Mouse (Mus musculus) CH12.LX (cell line): Measurements from ENCODE around the gene Dbi. TPM values are rescaled to one million over a fixed set of nuclear protein-coding genes. Genes with fewer than 3 reads are reported as not detected.
A peak's percentile ranks its signal among the peaks of the same experiment; 100 is the strongest.

Experiments
- DNase-seq: peaks from one replicate; pipeline ENCODE4 v3.0.0-alpha.2; 2013; ENCODE audit errors: extremely low read depth
- H3K27ac ChIP-seq: 2 replicates; pipeline ENCODE4 v1.5.1; 2012; ENCODE audit warnings: low read depth, mild to moderate bottlenecking, control low read depth, moderate library complexity; ENCODE audit not compliant: insufficient read depth
- H3K27me3 ChIP-seq: replicated peaks from 2 replicates; pipeline ENCODE3; 2012; ENCODE audit warnings: inconsistent platforms
- H3K36me3 ChIP-seq, 2 experiments: replicated peaks in 1 of 2; 2 replicates each; pipeline versions ENCODE3 to v1.6.1; 2012; ENCODE audit warnings: inconsistent platforms in 1 of 2, low read length in 1 of 2, mild to moderate bottlenecking in 1 of 2, mixed read lengths in 1 of 2, moderate library complexity in 1 of 2; ENCODE audit not compliant: control insufficient read depth in 1 of 2, insufficient read depth in 1 of 2
- H3K4me1 ChIP-seq, 2 experiments: 2 replicates each; pipeline ENCODE4 v1.6.1; 2012; ENCODE audit warnings: inconsistent platforms in 1 of 2, moderate library complexity in 1 of 2; ENCODE audit not compliant: insufficient read depth in 2 of 2, control insufficient read depth in 1 of 2
- H3K4me2 ChIP-seq: 2 replicates; pipeline ENCODE4 v1.6.1; 2012; ENCODE audit warnings: low read depth, mild to moderate bottlenecking, control low read depth; ENCODE audit not compliant: poor library complexity, insufficient read depth, severe bottlenecking
- H3K4me3 ChIP-seq, 3 experiments: fragments of 150-350 bp in 1 of 3; sonication (generic) in 1 of 3; replicated peaks in 1 of 3; 2 replicates each; pipeline versions ENCODE3 to v1.5.1; 2011 to 2012; ENCODE audit warnings: low read depth in 2 of 3, low read length in 2 of 3, mild to moderate bottlenecking in 2 of 3, moderate library complexity in 2 of 3, control low read depth in 1 of 3, improper control_type of control experiment in 1 of 3, inconsistent platforms in 1 of 3, mixed read lengths in 1 of 3; ENCODE audit not compliant: poor library complexity in 1 of 3
- H3K79me2 ChIP-seq: replicated peaks from 2 replicates; pipeline ENCODE4 v1.6.1; 2012; ENCODE audit warnings: mild to moderate bottlenecking, moderate library complexity; ENCODE audit not compliant: control insufficient read depth, poor library complexity, insufficient read depth, severe bottlenecking; ENCODE audit errors: extremely low read depth
- H3K9ac ChIP-seq: 2 replicates; pipeline ENCODE4 v1.6.1; 2012; ENCODE audit warnings: low read depth, mild to moderate bottlenecking, control low read depth, moderate library complexity; ENCODE audit not compliant: insufficient read depth
- H3K9me3 ChIP-seq: replicated peaks from 2 replicates; pipeline ENCODE3; 2012; ENCODE audit warnings: low read length, inconsistent platforms, mixed read lengths
- BHLHE40 ChIP-seq: IDR thresholded peaks from 2 replicates; pipeline ENCODE4 v1.6.1; 2011; ENCODE audit warnings: mild to moderate bottlenecking, low read depth, low read length, improper control_type of control experiment
- CHD1 ChIP-seq: IDR thresholded peaks from 2 replicates; pipeline ENCODE4 v1.6.1; 2012; ENCODE audit warnings: low read depth, low read length, improper control_type of control experiment, inconsistent platforms
- CHD2 ChIP-seq: IDR thresholded peaks from 2 replicates; pipeline ENCODE4 v1.6.1; 2011; ENCODE audit warnings: low read length, improper control_type of control experiment
- CTCF ChIP-seq, 2 experiments: IDR thresholded peaks in 1 of 2; conservative IDR thresholded peaks in 1 of 2; 2 replicates each; pipeline ENCODE4 v1.5.1; 2011 to 2012; ENCODE audit warnings: low read depth in 2 of 2, low read length in 2 of 2, improper control_type of control experiment in 1 of 2, inconsistent platforms in 1 of 2, mild to moderate bottlenecking in 1 of 2, moderate library complexity in 1 of 2
- E2F4 ChIP-seq: IDR thresholded peaks from 2 replicates; pipeline ENCODE4 v1.6.1; 2011; ENCODE audit warnings: low read depth, low read length, improper control_type of control experiment; ENCODE audit not compliant: insufficient replicate concordance
- ELF1 ChIP-seq: IDR thresholded peaks from 2 replicates; pipeline ENCODE4 v1.6.1; 2014; ENCODE audit warnings: low read depth, mild to moderate bottlenecking, inconsistent platforms, low read length, improper control_type of control experiment
- EP300 ChIP-seq: IDR thresholded peaks from 2 replicates; pipeline ENCODE4 v1.6.1; 2011; ENCODE audit warnings: low read length, improper control_type of control experiment
- ETS1 ChIP-seq: conservative IDR thresholded peaks from 2 replicates; pipeline ENCODE4 v1.6.1; 2012; ENCODE audit warnings: low read depth, mild to moderate bottlenecking, inconsistent platforms, low read length, improper control_type of control experiment, moderate library complexity
- GABPA ChIP-seq: IDR thresholded peaks from 2 replicates; pipeline ENCODE4 v1.6.1; 2012; ENCODE audit warnings: low read depth, low read length, improper control_type of control experiment, inconsistent platforms; ENCODE audit not compliant: insufficient replicate concordance
- HCFC1 ChIP-seq: IDR thresholded peaks from 2 replicates; pipeline ENCODE4 v1.6.1; 2012; ENCODE audit warnings: low read depth, mild to moderate bottlenecking, inconsistent platforms, low read length, improper control_type of control experiment
- IRF4 ChIP-seq: IDR thresholded peaks from 2 replicates; pipeline ENCODE4 v1.6.1; 2014; ENCODE audit warnings: low read depth, mild to moderate bottlenecking, inconsistent platforms, low read length, improper control_type of control experiment
- JUN ChIP-seq: IDR thresholded peaks from 2 replicates; pipeline ENCODE4 v1.6.1; 2011; ENCODE audit warnings: low read depth, mild to moderate bottlenecking, low read length, improper control_type of control experiment, moderate library complexity; ENCODE audit not compliant: insufficient read depth
- JUND ChIP-seq: conservative IDR thresholded peaks from 2 replicates; pipeline ENCODE4 v1.6.1; 2011; ENCODE audit warnings: low read depth, low read length, improper control_type of control experiment
- KAT2A ChIP-seq: IDR thresholded peaks from 2 replicates; pipeline ENCODE4 v1.6.1; 2012; ENCODE audit warnings: low read length, improper control_type of control experiment, inconsistent platforms; ENCODE audit not compliant: insufficient replicate concordance
- MAFK ChIP-seq: IDR thresholded peaks from 2 replicates; pipeline ENCODE4 v1.6.1; 2011; ENCODE audit warnings: low read length, improper control_type of control experiment; ENCODE audit not compliant: insufficient replicate concordance
- MAX ChIP-seq: IDR thresholded peaks from 2 replicates; pipeline ENCODE4 v1.6.1; 2011; ENCODE audit warnings: low read length, improper control_type of control experiment
- MAZ ChIP-seq: IDR thresholded peaks from 2 replicates; pipeline ENCODE4 v1.6.1; 2012; ENCODE audit warnings: low read depth, mild to moderate bottlenecking, inconsistent platforms, low read length, improper control_type of control experiment, moderate library complexity
- MEF2A ChIP-seq: IDR thresholded peaks from 2 replicates; pipeline ENCODE4 v1.6.1; 2014; ENCODE audit warnings: low read depth, mild to moderate bottlenecking, inconsistent platforms, low read length, improper control_type of control experiment, borderline replicate concordance
- MXI1 ChIP-seq: IDR thresholded peaks from 2 replicates; pipeline ENCODE4 v1.6.1; 2011; ENCODE audit warnings: mild to moderate bottlenecking, low read depth, low read length, improper control_type of control experiment
- MYC ChIP-seq: IDR thresholded peaks from 2 replicates; pipeline ENCODE4 v1.6.1; 2011; ENCODE audit warnings: low read depth, mild to moderate bottlenecking, improper control_type of control experiment, low read length
- NELFE ChIP-seq: IDR thresholded peaks from 2 replicates; pipeline ENCODE4 v1.6.1; 2011; ENCODE audit warnings: low read depth, low read length, improper control_type of control experiment
- NRF1 ChIP-seq: IDR thresholded peaks from 2 replicates; pipeline ENCODE4 v1.6.1; 2014; ENCODE audit warnings: low read depth, mild to moderate bottlenecking, inconsistent platforms, low read length, improper control_type of control experiment, moderate library complexity
- PAX5 ChIP-seq: IDR thresholded peaks from 2 replicates; pipeline ENCODE4 v1.6.1; 2012; ENCODE audit warnings: low read length, inconsistent platforms, mixed read lengths
- POLR2A ChIP-seq: IDR thresholded peaks from 2 replicates; pipeline ENCODE4 v1.6.1; 2011; ENCODE audit warnings: low read depth, mild to moderate bottlenecking, improper control_type of control experiment, low read length
- POLR2AphosphoS2 ChIP-seq: IDR thresholded peaks from 2 replicates; pipeline ENCODE4 v1.6.1; 2011; ENCODE audit warnings: low read depth, low read length, improper control_type of control experiment
- RAD21 ChIP-seq: IDR thresholded peaks from 2 replicates; pipeline ENCODE4 v1.6.1; 2011; ENCODE audit warnings: low read depth, mild to moderate bottlenecking, low read length, improper control_type of control experiment, moderate library complexity
- RCOR1 ChIP-seq: conservative IDR thresholded peaks from 2 replicates; pipeline ENCODE4 v1.6.1; 2012; ENCODE audit warnings: low read depth, mild to moderate bottlenecking, inconsistent platforms, low read length, improper control_type of control experiment
- SIN3A ChIP-seq: IDR thresholded peaks from 2 replicates; pipeline ENCODE4 v1.6.1; 2012; ENCODE audit warnings: low read length, improper control_type of control experiment, inconsistent platforms
- SMC3 ChIP-seq: IDR thresholded peaks from 2 replicates; pipeline ENCODE4 v1.6.1; 2011; ENCODE audit warnings: low read depth, low read length, improper control_type of control experiment
- TBP ChIP-seq: conservative IDR thresholded peaks from 2 replicates; pipeline ENCODE4 v1.6.1; 2011; ENCODE audit warnings: low read depth, low read length, improper control_type of control experiment
- TCF12 ChIP-seq: IDR thresholded peaks from 2 replicates; pipeline ENCODE4 v1.6.1; 2014; ENCODE audit warnings: low read depth, mild to moderate bottlenecking, inconsistent platforms, low read length, improper control_type of control experiment
- UBTF ChIP-seq: IDR thresholded peaks from 2 replicates; pipeline ENCODE4 v1.6.1; 2012; ENCODE audit warnings: low read depth, mild to moderate bottlenecking, inconsistent platforms, low read length, improper control_type of control experiment, moderate library complexity
- USF1 ChIP-seq: IDR thresholded peaks from 2 replicates; pipeline ENCODE4 v1.6.1; 2014; ENCODE audit warnings: low read depth, mild to moderate bottlenecking, inconsistent platforms, low read length, improper control_type of control experiment
- USF2 ChIP-seq: conservative IDR thresholded peaks from 2 replicates; pipeline ENCODE4 v1.6.1; 2011; ENCODE audit warnings: low read depth, low read length, improper control_type of control experiment
- ZC3H11A ChIP-seq: IDR thresholded peaks from 2 replicates; pipeline ENCODE4 v1.6.1; 2012; ENCODE audit warnings: low read depth, mild to moderate bottlenecking, inconsistent platforms, low read length, improper control_type of control experiment
- ZKSCAN1 ChIP-seq: IDR thresholded peaks from 2 replicates; pipeline ENCODE4 v1.6.1; 2012; ENCODE audit warnings: low read depth, inconsistent platforms, low read length, improper control_type of control experiment, borderline replicate concordance
- ZMIZ1 ChIP-seq: IDR thresholded peaks from 2 replicates; pipeline ENCODE4 v1.6.1; 2012; ENCODE audit warnings: low read depth, mild to moderate bottlenecking, inconsistent platforms, low read length, improper control_type of control experiment
- ZNF384 ChIP-seq: IDR thresholded peaks from 2 replicates; pipeline ENCODE4 v1.6.1; 2012; ENCODE audit warnings: low read depth, low read length, improper control_type of control experiment, inconsistent platforms
- dilution Hi-C: fragments of 300-500 bp; cut with MboI; formaldehyde crosslinking; loops from 2 replicates; pipeline ENCODE4 v1.14.3; 2020; ENCODE audit warnings: low sequenced_read_pairs; ENCODE audit not compliant: extremely low pct_unique_long_range_greater_than_20kb, extremely low pct_ligation_motif_present
- in situ Hi-C: fragments of 300-500 bp; cut with MboI; formaldehyde crosslinking; loops from 3 replicates; pipeline ENCODE4 v1.14.3; 2019; ENCODE audit warnings: low sequenced_read_pairs, low pct_ligation_motif_present, low pct_unique_long_range_greater_than_20kb, mixed read lengths
- polyA plus RNA-seq: library from polyadenylated mRNA; unstranded; fragments of >175 nt; gene quantifications from 2 replicates; pipeline ENCODE4 v1.2.1, GENCODE M21; 2012; ENCODE audit warnings: low read depth; ENCODE audit not compliant: insufficient read length
- total RNA-seq, 2 experiments: library from RNA; depleted of rRNA; stranded (reverse); fragments of 300-350 nt in 1 of 2; fragments of >200 nt in 1 of 2; gene quantifications; 2 replicates each; pipeline ENCODE4 v1.2.3; 2012 to 2014

The Dbi gene
- total and polyA plus RNA-seq, 3 experiments = 346 to 499 (median 357) TPM

GRCm38 (mm10) chr1:120135934-120136786 lies 15.3 kb upstream of the Dbi start:
- in situ Hi-C loops = no loop called here
- no peak overlapping the region for H3K4me3 ChIP-seq
- no peak for TF ChIP-seq ZC3H11A
- TF ChIP-seq ELF1 = peak; percentile 47; the same call in 1 of the 2 replicates
- peak; percentile 89 for TF ChIP-seq MEF2A
- peak; percentile 38; the same call in 1 of the 2 replicates for TF ChIP-seq ZMIZ1
- peak; percentile 100 for TF ChIP-seq IRF4
- peak; percentile 96 for TF ChIP-seq MAX
- TF ChIP-seq JUND = peak; percentile 98
- no peak for TF ChIP-seq CTCF (conservative IDR thresholded peaks at IDR 0.05 in 1 of 2, IDR thresholded peaks at IDR 0.05 in 1 of 2; ENCODE audit: low read depth in 2 of 2, low read length in 2 of 2)
- peak; percentile 66; the same call in 1 of the 2 replicates for TF ChIP-seq MAZ
- TF ChIP-seq NRF1 = 0 out of 2 replicates have a peak, but pooled peaks have one; percentile 23
- TF ChIP-seq UBTF = 0 out of 2 replicates have a peak, but pooled peaks have one; percentile 63
- TF ChIP-seq TBP = no peak
- TF ChIP-seq PAX5 = no peak
- peak; percentile 72; the same call in 1 of the 2 replicates for TF ChIP-seq MAFK
- peak; percentile 98 for TF ChIP-seq RCOR1
- peak; percentile 100 for TF ChIP-seq ETS1
- no peak for TF ChIP-seq E2F4
- 0 out of 2 replicates have a peak, but pooled peaks have one; percentile 49 for TF ChIP-seq KAT2A
- peak; percentile 89 for TF ChIP-seq SIN3A
- no peak for TF ChIP-seq POLR2AphosphoS2
- TF ChIP-seq NELFE = no peak
- peak; percentile 53; the same call in 1 of the 2 replicates for TF ChIP-seq HCFC1
- no peak for TF ChIP-seq RAD21
- peak; percentile 94 for TF ChIP-seq EP300
- peak; percentile 98 for TF ChIP-seq MYC
- TF ChIP-seq SMC3 = no peak
- TF ChIP-seq CHD2 = peak; percentile 75
- peak; percentile 72 for TF ChIP-seq GABPA
- TF ChIP-seq ZKSCAN1 = no peak
- 0 out of 2 replicates have a peak, but pooled peaks have one; percentile 22 for TF ChIP-seq ZNF384
- peak; percentile 82; the same call in 1 of the 2 replicates for TF ChIP-seq MXI1
- TF ChIP-seq POLR2A = no peak
- TF ChIP-seq BHLHE40 = peak; percentile 99
- peak; percentile 95 for TF ChIP-seq TCF12
- peak; percentile 96 for TF ChIP-seq JUN
- no peak for TF ChIP-seq CHD1
- peak; percentile 59 for TF ChIP-seq USF1
- no peak; the same call in 1 of the 2 replicates for TF ChIP-seq USF2

More at GRCm38 (mm10) chr1:120135934-120136786, 15.3 kb upstream of the Dbi start:
- peak; percentile 88 for DNase-seq
- H3K79me2 ChIP-seq = no peaks in the 10 kb centered on the region
- H3K4me2 ChIP-seq = no peak overlapping the region
- peaks cover 11 to 20% of the 10 kb centered on the region in 2 experiments for H3K4me1 ChIP-seq
- H3K27ac ChIP-seq = no peak overlapping the region; the same call in 1 of the 2 replicates
- H3K36me3 ChIP-seq = peaks cover 0 to 2% of the 10 kb centered on the region in 2 experiments
- dilution Hi-C loops = no loop called here
- no peak overlapping the region for H3K9ac ChIP-seq
- no peaks in the 10 kb centered on the region for H3K27me3 ChIP-seq
- H3K9me3 ChIP-seq = peaks cover 3% of the 10 kb centered on the region
